Mouse (Mus musculus) heart, embryonic 14.5 days (tissue): ENCODE data around the gene Shroom3. TPM values are rescaled to one million over a fixed set of nuclear protein-coding genes. Genes with fewer than 3 reads are reported as not detected.

ENCODE experiments used
- ATAC-seq: fragments of 200-750 bp; cut with Nextera tagmentation; 2 replicates; pipeline ENCODE4 v1.8.0; 2017; ENCODE audit warnings: low read depth, moderate TSS enrichment; ENCODE audit not compliant: insufficient number of reproducible peaks, insufficient read depth, low FRiP score
- H3K27ac ChIP-seq, 2 experiments: fragments of 200-500 bp in 1 of 2; fragments of 300-500 bp in 1 of 2; sonication (generic) in 1 of 2; replicated peaks in 1 of 2; 2 replicates each; pipeline ENCODE4 v1.5.1; 2012 to 2014; ENCODE audit warnings: low read depth in 2 of 2, low read length in 2 of 2, control low read depth in 1 of 2, mild to moderate bottlenecking in 1 of 2, mixed read lengths in 1 of 2; ENCODE audit not compliant: control insufficient read depth in 1 of 2, insufficient read depth in 1 of 2
- H3K27me3 ChIP-seq: fragments of 300-500 bp; sonication (generic); 2 replicates; pipeline ENCODE4 v1.6.1; 2014; ENCODE audit warnings: mild to moderate bottlenecking, low read length, control low read depth; ENCODE audit not compliant: control insufficient read depth, insufficient read depth
- H3K36me3 ChIP-seq: fragments of 300-500 bp; sonication (generic); 2 replicates; pipeline ENCODE4 v1.6.1; 2014; ENCODE audit warnings: mild to moderate bottlenecking, control low read depth, low read length, mixed read lengths; ENCODE audit not compliant: control insufficient read depth, insufficient read depth
- H3K4me1 ChIP-seq, 2 experiments: fragments of 200-500 bp in 1 of 2; fragments of 300-500 bp in 1 of 2; sonication (generic) in 1 of 2; 2 replicates each; pipeline ENCODE4 v1.6.1; 2012 to 2014; ENCODE audit warnings: low read length in 2 of 2, control low read depth in 1 of 2, mixed read lengths in 1 of 2; ENCODE audit not compliant: control insufficient read depth in 2 of 2, insufficient read depth in 2 of 2
- H3K4me2 ChIP-seq: fragments of 300-500 bp; sonication (generic); 2 replicates; pipeline ENCODE4 v1.6.1; 2014; ENCODE audit warnings: mild to moderate bottlenecking, low read length
- H3K4me3 ChIP-seq, 2 experiments: fragments of 200-500 bp in 1 of 2; fragments of 300-500 bp in 1 of 2; sonication (generic) in 1 of 2; 2 replicates each; pipeline ENCODE4 v1.5.1; 2012 to 2014; ENCODE audit warnings: low read length in 2 of 2, mild to moderate bottlenecking in 2 of 2, control low read depth in 1 of 2, low read depth in 1 of 2, moderate library complexity in 1 of 2; ENCODE audit not compliant: control insufficient read depth in 1 of 2, insufficient read depth in 1 of 2
- H3K9ac ChIP-seq: fragments of 300-500 bp; sonication (generic); 2 replicates; pipeline ENCODE4 v1.6.1; 2014; ENCODE audit warnings: mild to moderate bottlenecking, low read length
- H3K9me3 ChIP-seq: fragments of 300-500 bp; sonication (generic); 2 replicates; pipeline ENCODE4 v1.6.1; 2016; ENCODE audit warnings: low read length, control low read depth; ENCODE audit not compliant: control insufficient read depth
- WGBS: fragments of 180-500 bp; shearing (Covaris S2); extraction: QIAGEN DNeasy Blood & Tissue Kit; methylation state at CpG from one replicate; pipeline ENCODE4 v1.1.7; 2014; 5-methylcytosine and 5-hydroxymethylcytosine counted together
- polyA plus RNA-seq: library from polyadenylated mRNA; unstranded; fragments of >200 nt; fragmentation: Nextera tagmentation; extraction: Ambion mirVana; gene quantifications from 2 replicates; pipeline ENCODE4 v1.2.1, GENCODE M21; 2014

Gene Shroom3
- polyA plus RNA-seq, 1 experiment from 2014 or later: 21.1 TPM

- Histone ChIP-seq H3K27me3 (no peaks in the 10 kb centered on the region), H3K36me3 (peaks cover 83% of the 10 kb centered on the region), H3K9me3 (no peaks in the 10 kb centered on the region), H3K4me2 (no peak overlapping the region), H3K4me3 (no peak overlapping the region), H3K9ac (no peak overlapping the region), H3K4me1 (peaks cover 9 to 11% of the 10 kb centered on the region in 2 experiments; a peak in 2 of 4 replicates), H3K27ac (no peak overlapping the region)
- 62% methylated on average over 14 of the region's 14 CpGs for WGBS
- ATAC-seq: no peak
Measured at GRCm38 (mm10) chr5:92948972-92949745, 265.9 kb downstream of the Shroom3 start.

GRCm38 (mm10) chr5:92950583-92950982, 267.3 kb downstream of the Shroom3 start:
- no peak for ATAC-seq
- H3K9me3 ChIP-seq: no peaks in the 10 kb centered on the region

GRCm38 (mm10) chr5:92951079-92951478, 267.8 kb downstream of the Shroom3 start:
- Histone ChIP-seq H3K36me3 (peaks cover 86% of the 10 kb centered on the region), H3K27ac (no peak overlapping the region), H3K9ac (no peak overlapping the region), H3K27me3 (no peaks in the 10 kb centered on the region), H3K4me1 (peaks cover 9 to 18% of the 10 kb centered on the region in 2 experiments; a peak in 2 of 4 replicates), H3K4me2 (no peak overlapping the region), H3K4me3 (no peak overlapping the region), H3K9me3 (no peaks in the 10 kb centered on the region)
- ATAC-seq: no peak
- 94% methylated on average over 14 of the region's 14 CpGs for WGBS

More at GRCm38 (mm10) chr5:92950583-92950982, 267.3 kb downstream of the Shroom3 start:
- 78% methylated on average over 14 of the region's 14 CpGs for WGBS
- Histone ChIP-seq H3K36me3 (peaks cover 84% of the 10 kb centered on the region), H3K4me3 (no peak overlapping the region), H3K4me2 (no peak overlapping the region), H3K27me3 (no peaks in the 10 kb centered on the region), H3K27ac (no peak overlapping the region), H3K9ac (no peak overlapping the region), H3K4me1 (peaks cover 9 to 18% of the 10 kb centered on the region in 2 experiments; a peak in 2 of 4 replicates)

GRCm38 (mm10) chr5:92953865-92954264, 270.6 kb downstream of the Shroom3 start:
- Histone ChIP-seq H3K36me3 (peaks cover 97% of the 10 kb centered on the region), H3K4me3 (no peak overlapping the region), H3K9me3 (no peaks in the 10 kb centered on the region), H3K4me2 (no peak overlapping the region), H3K27ac (no peak overlapping the region), H3K4me1 (peaks cover 9 to 22% of the 10 kb centered on the region in 2 experiments), H3K9ac (no peak overlapping the region), H3K27me3 (no peaks in the 10 kb centered on the region)
- ATAC-seq: no peak
- WGBS: 86% methylated on average over 8 of the region's 8 CpGs

GRCm38 (mm10) chr5:92954323-92954722, 271.1 kb downstream of the Shroom3 start:
- Histone ChIP-seq H3K9ac (no peak overlapping the region), H3K4me2 (no peak overlapping the region), H3K4me3 (no peak overlapping the region), H3K4me1 (peaks cover 11 to 24% of the 10 kb centered on the region in 2 experiments), H3K27me3 (no peaks in the 10 kb centered on the region), H3K36me3 (peaks cover 99% of the 10 kb centered on the region), H3K9me3 (no peaks in the 10 kb centered on the region), H3K27ac (no peak overlapping the region)
- ATAC-seq: 0 out of 2 replicates have a peak, but pooled peaks have one; percentile 22
- 25% methylated on average over 10 of the region's 10 CpGs for WGBS

- Histone ChIP-seq H3K36me3 (peaks cover 95% of the 10 kb centered on the region), H3K4me1 (peaks cover 11 to 30% of the 10 kb centered on the region in 2 experiments), H3K27me3 (no peaks in the 10 kb centered on the region), H3K9ac (no peak overlapping the region), H3K4me3 (no peak overlapping the region), H3K4me2 (no peak overlapping the region), H3K27ac (peak overlapping the region in 1 of 2 experiments; percentile 30; a peak in 1 of 4 replicates), H3K9me3 (no peaks in the 10 kb centered on the region)
- 0 out of 2 replicates have a peak, but pooled peaks have one; percentile 19 for ATAC-seq
- 43% methylated on average over 6 of the region's 6 CpGs for WGBS
Measured at GRCm38 (mm10) chr5:92954827-92955475, 271.7 kb downstream of the Shroom3 start.

GRCm38 (mm10) chr5:92959287-92959686, 276.1 kb downstream of the Shroom3 start:
- peaks cover 82% of the 10 kb centered on the region for H3K36me3 ChIP-seq
- H3K4me1 ChIP-seq: peaks cover 30 to 57% of the 10 kb centered on the region in 2 experiments
- peak overlapping the region; percentile 28 for H3K4me2 ChIP-seq

More at GRCm38 (mm10) chr5:92959287-92959686, 276.1 kb downstream of the Shroom3 start:
- H3K27ac ChIP-seq: peak overlapping the region; percentile 74 to 95
- H3K9me3 ChIP-seq: no peaks in the 10 kb centered on the region
- ATAC-seq: no peak
- no peak overlapping the region for H3K4me3 ChIP-seq
- no peaks in the 10 kb centered on the region for H3K27me3 ChIP-seq
- 37% methylated on average over 10 of the region's 10 CpGs for WGBS
- peak overlapping the region; percentile 62 for H3K9ac ChIP-seq
